Mouse (Mus musculus) c-Kit-negative CD71-positive TER-119-positive erythroid progenitor cells, embryonic 14.5 days (primary cell): Measurements from ENCODE around the gene Rem2.
A peak's percentile ranks its signal among the peaks of the same experiment; 100 is the strongest.

Experiments used
- DNase-seq: peaks from one replicate; pipeline ENCODE4 v3.0.0-alpha.2; 2013; ENCODE audit warnings: low read depth, low spot score

Gene Rem2

DNA sequence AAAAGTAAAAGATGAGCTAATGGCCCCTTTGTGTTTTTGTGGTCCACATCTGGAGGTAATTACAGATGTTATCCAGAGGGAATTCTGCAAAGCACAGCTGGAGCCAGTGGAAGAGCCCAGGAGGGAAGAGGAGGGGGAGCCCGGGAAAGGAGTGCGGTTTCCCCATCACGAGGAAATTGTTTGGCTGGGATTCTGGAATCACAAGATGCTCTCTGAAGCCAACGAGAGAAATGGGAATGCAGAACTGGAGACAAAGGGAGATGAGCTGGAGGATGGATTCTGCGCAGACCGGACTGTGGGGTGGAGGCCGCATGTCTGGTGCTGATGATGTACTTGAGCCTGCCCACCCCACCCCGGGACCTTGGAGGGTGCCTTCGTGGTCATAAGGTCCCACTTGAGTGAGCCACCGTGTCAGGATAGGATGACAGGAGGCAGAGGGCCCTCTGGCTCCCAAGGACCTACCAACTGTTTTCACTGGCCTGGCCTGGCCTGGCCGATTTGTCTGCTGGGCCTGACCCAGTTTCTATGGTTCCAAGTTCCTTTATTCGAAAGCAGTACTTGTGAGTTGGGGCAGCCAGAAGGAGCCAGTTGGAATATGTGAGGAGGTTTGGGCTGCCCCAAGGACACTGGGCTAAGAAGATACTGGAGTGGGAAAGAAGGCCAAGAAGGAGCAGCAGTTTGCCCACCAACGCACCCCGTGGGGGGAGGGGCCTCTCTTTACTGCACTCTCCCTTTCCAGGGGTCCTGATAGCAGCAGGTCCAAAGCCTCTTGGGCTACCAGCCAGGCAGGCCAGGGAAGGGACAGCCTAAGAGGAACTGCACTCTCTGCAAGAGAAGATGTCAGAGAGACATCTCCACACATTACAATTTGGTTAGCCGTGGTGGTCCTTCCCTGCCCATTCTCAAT is 31.9 kb upstream of the Rem2 start:
- no peak for DNase-seq

DNA sequence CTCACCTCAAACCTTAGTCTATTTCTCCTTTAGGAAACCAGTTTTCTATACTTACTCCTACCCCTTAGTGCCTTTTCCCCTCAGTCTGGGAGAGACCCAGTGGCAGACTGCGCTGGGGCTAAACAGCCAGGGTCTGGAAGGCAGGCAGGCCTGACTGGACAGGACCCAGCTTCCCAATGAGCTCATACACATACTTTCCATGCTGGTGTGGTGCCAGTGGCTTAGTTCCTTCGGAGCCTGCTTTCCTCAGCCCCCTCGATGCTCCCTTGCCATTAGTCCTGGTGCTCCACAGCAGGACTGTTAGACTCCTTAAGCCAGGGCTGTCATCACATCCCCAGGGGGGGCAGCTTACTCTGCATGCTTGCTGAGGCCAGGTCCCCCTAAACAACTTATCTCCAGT is 30.4 kb upstream of the Rem2 start:
- no peak for DNase-seq

DNA sequence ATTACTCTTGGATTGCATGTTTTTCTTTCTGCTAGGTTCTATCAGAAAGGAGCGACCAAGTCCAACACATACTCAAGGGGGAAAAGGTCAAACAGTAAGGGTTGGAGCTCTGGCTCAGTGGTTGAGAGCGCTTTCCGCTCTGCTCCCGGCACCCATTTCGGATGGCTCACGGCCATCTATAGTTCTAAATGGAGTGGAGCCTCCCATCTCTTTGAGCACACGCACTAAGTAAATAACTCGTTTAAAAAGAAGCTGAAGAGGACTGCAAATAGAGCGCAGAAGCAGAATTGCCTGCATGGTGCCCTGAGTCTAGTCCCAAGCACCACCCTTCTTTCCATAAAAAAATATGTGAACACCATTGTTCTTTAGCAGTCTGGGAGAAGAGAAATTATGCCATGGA is 22.3 kb upstream of the Rem2 start:
- no peak for DNase-seq

DNA sequence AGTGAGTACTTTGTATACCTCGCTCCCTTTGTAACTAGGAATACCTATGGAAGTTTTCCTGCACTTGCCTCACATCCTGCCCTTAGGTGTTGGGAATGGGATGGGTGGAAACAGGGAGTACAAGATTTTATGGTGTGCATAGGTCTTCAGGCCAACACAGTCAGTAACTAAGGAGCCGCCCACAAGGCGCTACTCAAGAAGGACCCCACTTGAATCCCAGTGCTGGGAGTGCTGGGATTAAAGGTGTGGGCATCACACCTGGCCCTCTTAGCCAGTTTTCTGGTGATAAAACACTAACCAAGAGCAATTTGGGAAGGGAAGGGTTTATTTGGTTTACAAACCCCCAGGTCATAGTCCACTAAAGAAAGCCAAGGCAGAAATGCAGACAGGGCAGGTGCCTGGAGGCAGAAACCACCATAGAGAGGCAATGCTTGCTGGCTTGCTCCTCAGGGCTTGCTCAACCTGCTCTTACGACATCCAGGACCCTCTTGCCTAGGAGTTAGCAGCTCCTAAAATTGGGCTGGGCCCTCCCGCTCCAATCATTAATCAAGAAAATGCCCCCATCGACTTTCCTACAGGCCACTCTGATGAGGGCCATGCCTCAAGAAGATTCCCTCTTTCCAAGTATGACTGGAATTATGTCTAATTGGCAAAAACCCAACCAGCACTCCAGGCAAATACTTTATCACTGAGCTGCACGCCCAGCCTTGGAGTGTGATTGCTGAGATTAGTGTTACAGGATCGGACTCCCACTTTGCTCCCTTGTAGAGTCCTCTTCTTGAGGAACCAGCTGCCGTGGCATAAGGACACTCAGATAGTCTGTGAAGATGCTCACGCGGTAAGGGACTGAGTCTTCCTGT is 21.0 kb upstream of the Rem2 start:
- no peak for DNase-seq

DNA sequence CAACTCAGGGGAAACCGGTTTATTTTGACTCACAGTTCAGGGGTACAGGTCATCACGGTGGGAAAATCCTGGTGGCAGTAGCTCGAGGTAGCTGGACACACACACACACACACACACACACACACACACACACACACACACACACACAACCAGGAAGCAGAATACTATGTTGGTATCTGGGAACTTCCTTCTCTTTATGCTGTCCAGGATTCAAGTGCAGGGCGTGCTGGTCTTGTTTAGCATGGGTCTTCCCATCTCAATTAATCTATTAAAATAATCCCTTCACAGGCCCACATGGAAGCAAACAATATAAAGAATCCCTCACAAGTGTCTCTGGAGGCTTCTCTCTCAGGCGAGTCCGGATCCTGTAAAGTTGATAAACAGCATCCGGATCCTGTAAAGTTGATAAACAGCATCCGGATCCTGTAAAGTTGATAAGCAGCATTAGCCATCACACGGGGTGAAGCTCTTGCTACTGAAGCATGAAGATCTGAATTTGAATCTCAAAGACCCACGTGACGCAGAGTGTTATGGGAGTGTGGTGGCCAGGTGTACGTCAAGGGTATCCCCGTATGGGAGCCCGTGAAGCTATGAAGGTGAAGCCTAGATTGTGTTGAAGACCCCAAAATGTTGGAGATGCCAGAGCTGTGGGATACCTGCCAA is 17.9 kb upstream of the Rem2 start:
- no peak for DNase-seq

DNA sequence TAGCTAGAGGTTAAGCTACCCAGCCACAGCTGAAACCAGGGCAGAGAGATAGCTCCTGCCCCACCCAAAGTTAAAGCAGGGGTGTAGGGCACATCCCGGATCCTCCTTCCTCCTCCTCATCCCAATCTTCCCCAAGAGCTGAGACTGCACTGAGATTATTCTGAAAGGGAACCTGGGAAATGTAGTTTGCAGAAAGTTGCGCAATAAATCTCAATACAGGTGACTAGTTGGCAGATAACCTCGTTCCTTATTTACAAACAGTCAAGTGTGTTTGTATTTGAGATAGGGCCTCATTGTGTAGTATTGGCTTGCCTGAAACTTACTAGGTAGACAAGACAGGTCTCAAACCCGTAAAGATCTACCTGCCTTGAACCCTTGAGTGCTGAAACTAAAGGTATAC is 13.8 kb upstream of the Rem2 start:
- DNase-seq = no peak

DNA sequence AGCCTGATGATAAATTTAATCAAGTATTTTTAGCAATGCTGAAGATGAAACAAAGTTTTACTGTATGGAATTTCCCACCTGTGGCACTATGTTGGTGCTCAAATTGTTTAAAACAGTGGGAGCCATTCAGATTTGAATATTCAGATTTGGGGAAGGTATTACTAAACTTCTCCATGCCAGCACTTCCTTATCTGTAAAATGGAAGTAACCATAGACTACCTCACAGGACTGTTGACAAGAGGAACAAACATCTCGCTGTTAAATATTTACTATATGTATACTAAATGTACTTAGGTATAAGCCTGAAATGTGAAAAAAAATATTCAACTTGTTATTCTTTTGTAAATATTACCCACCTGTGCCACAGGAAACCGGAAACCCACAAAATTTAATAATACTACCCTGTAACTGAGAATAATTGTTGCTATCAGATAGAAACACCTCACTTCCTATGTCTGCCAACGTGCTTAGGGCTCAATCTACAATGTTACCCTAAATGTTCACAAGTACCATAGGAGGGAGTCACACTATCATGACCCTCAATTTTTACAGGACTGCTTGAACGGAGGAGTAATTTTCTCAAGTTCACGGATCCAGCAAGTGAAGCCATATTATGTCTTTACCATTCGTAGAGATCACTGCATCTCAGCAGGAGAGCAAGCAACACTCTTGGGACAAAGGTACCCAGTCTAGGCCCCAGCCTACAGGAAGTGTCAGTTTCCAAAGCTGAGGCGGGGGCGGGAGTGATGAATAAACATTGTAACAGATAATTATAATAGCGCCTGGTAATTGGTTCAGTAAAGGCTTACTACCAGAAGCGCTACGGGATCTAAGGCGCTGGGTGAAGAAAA is 12.6 kb upstream of the Rem2 start:
- DNase-seq = peak; percentile 11

DNA sequence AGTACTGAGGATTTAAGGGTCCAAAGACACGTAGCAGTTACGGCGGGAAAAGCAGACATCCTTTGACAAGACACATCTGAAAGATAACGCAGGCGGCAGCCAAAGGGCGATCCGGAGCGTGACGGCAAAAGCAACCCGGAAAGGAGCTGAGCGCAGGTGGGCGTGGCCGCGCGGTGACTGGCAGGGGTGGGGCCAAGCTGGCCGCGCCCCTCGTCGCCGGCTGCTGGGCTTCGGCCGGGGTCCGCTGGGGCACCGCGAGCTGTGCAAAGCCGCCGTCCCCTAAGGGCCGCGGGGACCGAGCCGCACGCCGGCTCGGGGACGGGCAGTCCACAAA is 12.0 kb upstream of the Rem2 start, which contains the start of gene Lrp10:
Gene Lrp10, plus strand, starts transcription at position 179 of the 334 bp plus-strand sequence.
- peak; percentile 87 for DNase-seq

DNA sequence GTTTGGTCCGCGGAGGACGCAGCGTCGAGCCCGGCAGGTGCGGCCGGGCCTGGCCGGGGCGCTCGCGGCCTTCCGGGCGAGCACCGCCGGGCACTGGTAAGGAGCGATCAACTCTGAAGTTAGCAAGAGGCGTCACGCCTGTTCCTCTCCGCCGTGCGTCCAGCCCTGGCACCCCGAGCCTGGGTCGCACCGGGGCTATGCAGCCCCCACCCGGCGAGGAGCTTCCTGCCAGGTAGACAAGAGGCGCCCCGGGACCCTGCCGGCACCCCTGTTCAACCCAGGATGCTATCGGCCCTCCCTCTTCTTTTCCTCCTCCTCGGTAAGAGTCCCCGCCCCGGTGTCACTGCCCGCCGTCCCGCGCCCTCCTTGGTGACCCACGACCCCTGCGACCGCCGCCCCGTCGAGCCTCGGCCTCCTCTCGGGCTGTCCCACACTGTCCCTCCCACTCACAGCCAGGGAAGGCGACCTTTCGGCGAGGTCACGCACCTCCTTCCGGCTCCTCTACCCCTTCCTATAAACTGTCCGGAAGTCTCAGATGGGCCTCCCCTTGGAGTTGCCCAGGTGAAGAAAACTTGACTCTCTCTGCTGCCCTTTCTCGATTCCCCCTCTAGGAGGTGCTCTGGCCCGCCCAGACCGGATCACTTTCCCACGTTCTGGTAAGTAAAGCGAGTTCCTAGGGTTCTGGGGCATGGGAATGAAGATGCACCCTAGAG is 11.5 kb upstream of the Rem2 start:
- DNase-seq = peak; percentile 65

DNA sequence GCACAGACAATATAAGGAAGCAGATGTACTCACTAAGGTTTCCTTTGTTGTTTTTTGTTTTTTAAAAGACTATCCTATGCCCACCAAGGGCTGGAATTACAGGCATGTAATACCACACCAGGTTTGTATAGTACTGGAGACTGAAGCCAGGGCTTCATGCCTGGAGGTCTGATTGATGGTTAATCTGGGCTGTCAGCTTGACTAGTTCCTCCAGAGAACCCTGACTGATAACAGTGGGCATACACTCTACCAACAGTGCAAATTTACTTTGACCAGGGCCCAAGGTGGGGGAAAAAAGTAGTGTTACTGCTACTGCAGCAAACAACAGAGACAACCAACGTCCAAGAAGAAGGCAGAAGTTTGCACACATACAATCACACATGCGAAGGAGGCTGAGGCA is 4.4 kb upstream of the Rem2 start:
- DNase-seq = no peak

DNA sequence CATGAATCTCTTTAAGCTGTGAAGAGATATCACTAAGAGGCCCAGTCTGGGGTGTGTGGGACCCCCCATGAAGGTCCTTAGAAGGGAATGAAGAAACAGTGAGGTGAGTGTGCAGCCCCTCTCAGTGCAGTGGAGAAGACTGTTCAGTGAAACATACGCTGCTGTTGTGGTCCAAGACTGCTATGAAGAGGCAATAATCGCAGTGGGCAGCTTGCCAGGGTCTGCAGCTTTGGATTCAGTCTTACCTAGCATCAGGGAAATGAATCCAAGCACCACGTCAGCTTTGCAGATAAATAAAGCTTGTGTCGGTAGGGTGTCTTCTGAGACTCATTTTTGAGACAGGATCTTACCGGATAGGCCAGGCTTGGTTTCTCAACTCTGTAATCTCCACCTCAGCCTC is 3.2 kb upstream of the Rem2 start:
- no peak for DNase-seq

DNA sequence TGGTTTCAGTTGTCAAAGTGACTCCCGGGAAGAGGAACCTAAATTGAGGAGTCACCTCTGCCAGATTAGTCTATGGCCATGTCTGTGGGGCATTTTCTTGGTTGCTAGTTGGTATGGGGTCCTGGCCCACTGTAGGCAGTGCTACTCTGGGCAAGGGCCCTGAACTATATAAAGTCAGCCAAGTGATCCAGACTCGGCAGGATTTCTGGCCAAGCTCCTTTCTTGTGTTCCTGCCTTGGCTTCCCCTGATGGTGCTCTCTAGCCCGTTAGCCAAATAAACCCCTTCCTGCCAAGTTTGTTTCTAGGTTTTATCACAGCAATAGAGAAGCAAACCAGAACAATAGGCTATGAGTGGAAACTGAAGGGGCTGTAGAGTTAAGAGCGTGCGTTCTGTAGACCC is 1.2 kb upstream of the Rem2 start:
- DNase-seq = no peak

DNA sequence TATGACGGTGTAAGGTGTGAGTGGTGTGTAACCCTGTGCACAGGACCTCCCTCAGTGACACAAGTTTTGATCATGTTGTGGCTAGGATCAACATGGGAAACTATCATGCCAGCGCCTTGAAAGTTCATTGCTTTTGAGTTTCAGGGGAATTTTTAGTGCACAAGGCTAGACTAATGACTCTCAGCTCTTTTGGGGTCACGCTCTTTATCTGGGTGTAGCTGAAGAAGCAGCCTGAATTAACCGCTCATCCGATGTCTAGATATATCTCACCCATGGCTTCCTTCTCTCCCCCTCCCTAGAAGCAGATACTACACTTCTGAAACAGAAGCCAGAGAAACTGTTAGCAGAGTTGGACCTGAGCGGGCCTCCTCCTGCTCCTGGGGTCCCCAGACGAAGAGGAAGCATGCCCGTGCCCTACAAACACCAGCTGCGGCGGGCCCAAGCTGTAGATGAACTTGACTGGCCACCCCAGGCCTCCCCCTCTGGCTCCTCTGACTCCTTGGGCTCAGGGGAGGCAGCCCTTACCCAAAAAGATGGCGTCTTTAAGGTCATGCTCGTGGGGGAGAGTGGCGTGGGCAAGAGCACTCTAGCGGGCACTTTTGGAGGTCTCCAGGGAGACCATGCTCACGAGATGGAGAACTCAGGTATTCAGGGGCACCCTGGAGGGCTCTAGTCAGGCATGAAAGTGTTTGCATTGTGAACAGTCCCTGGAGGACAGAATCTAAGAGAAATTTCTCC is 1.4 kb downstream of the Rem2 start:
- DNase-seq = no peak

DNA sequence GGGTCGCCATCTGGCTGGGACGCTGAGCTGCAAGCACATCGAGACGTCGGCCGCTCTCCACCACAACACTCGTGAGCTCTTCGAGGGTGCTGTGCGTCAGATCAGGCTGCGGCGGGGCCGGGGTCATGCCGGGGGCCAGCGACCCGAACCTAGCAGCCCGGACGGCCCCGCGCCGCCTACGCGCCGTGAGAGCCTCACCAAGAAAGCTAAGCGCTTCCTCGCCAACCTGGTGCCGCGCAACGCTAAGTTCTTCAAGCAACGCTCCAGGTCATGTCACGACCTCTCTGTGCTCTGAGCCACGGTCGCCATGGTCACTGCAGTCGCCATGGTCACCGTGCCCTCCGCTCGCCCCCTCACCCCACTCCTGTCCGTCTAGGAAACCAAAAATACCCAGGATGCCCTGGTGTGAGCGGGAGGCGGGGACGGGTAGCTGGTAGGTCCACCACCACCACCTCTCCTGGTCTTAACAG is 3.6 kb downstream of the Rem2 start:
- no peak for DNase-seq

DNA sequence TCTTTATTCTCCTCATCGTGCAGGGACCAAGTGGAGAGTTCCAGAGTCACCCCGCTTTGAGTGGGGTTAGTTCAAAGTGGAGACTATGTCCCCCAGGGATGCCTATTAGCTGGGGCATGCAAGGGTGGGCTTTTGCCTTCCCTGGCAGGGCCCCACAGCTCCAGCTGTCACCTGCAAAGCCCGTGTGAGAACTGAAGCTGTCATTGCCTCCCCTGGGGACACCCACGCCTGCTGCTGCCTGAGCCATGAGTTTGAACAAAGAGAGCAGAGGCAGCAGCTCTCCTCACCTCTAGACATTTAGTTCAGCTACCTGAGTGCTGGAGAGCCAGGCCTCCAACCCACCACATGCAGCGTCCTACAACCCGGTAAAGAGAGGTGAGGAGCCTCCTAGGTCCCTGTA is 4.8 kb downstream of the Rem2 start:
- DNase-seq = no peak

DNA sequence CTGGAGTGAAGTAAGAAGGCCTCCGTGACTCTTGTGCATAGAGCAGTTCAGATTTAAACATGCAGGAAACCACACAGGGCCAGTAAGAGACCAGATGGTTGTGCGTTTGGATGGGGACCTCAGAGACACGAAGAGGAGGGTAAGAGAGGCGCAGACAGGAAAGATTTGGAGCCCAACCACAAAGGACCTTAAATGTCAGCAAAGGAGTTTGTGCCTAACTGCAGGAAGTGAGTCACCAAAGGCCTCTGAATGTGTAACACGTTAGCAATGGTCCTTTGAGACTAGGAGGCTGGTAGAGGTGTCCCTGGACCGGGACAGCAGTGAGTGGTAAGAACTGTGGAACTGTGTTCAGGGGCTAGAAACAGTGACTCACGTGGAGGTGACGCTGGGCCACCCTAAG is 5.5 kb downstream of the Rem2 start:
- no peak for DNase-seq

DNA sequence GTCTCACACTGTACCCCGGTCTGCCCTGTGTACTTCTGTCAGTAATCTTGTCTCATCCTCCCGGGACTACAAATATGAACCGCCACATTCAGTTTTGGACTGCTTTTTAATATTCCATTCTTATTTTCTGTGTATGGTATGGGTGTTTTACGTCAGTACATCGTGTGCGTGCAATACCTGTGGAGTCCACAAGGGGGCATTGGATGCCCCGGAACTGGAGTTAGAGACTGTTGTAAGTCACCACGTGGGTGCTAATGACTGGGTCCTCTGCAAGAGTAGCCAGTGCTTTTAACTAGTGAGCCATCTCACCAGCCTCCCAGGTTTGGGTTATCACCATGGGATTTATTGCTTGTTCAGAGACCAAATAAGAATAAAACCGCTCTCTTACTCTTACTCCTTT is 6.6 kb downstream of the Rem2 start:
- peak; percentile 44 for DNase-seq

DNA sequence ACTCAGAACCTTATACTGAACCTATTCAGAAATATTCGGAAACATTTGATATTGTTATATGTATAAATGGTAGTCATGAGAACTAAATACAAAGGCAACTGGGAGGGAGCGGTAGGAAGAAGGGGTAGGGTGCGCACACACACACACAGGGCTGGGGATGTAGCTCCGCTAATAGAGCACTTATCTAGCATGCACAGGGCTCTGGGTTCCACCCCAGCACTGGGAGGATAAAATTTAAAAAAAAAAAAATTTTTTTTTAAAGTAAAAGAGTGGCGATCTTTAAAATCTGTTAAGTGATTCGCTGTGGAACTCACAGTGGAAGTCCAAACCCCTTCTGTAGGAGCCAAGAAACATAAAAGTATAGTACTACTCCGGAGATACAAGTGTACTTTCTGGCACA is 10.0 kb downstream of the Rem2 start:
- DNase-seq = no peak

DNA sequence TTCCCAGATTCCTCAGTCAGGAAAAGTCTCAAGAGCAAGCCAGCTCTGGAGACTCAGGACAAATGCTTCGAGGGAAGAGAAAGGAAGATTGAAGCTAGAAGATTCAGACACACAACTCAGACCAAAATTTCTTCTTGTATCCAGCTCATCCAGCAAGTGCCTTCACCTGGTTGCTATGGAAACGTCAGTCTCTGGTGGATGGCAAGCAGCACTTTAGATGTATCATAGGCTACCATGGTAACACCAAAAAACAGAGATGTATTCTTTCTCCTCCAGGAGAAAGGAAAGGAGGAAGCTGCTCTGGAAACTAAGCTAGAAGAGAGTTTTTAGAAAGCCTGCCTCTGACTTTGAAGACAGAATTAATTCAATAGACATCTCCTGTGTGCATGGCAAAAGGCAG is 11.8 kb downstream of the Rem2 start:
- DNase-seq = no peak

DNA sequence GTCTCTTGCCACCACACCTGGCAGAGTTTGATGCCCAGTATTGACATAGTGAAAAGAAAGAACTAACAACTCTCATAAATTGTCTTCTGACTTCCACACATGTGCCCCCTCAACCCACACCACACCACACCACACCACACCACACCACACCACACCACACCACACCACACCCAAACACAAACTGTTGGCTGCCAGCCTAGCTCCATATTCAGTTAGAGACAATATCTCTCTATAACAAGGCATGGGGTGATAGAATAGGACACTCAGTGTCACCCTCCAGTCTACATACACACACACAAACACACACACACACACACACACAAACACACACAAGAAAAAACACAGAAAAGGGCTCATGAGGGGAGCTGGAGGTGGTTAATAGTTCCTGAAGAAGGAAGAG is 12.4 kb downstream of the Rem2 start:
- no peak for DNase-seq
